28 mouse cellular contexts compared by ENCODE assay signal in genomic region chr5:35306692-35307091, GRCm38 (mm10). TPM values are rescaled to one million over a fixed set of nuclear protein-coding genes. Genes with fewer than 3 reads are reported as not detected.
"Had no signal": no experiment of that assay in that cellular context is flagged by ENCODE, and none has a peak within 500 bp of the region (broad histone marks: within the 10 kb centered on the region; RNA-seq: fewer than 3 reads in every experiment).

No protein-coding gene starts in this region.

- H3K4me1 ChIP-seq: embryonic facial prominence, embryonic 12.5 days; embryonic facial prominence, embryonic 15.5 days; forebrain, embryonic 12.5 days had no signal

- H3K27ac ChIP-seq: embryonic facial prominence, embryonic 12.5 days; embryonic facial prominence, embryonic 15.5 days; forebrain, embryonic 10.5 days; forebrain, embryonic 12.5 days; forebrain, embryonic 13.5 days; forebrain, embryonic 15.5 days; gastrocnemius, adult 2 months; heart, adult 2 months had no signal

- H3K4me2 ChIP-seq: embryonic facial prominence, embryonic 12.5 days; embryonic facial prominence, embryonic 15.5 days; forebrain, embryonic 12.5 days; forebrain, embryonic 13.5 days; forebrain, embryonic 15.5 days had no signal

- H3K9me3 ChIP-seq: embryonic facial prominence, embryonic 12.5 days; embryonic facial prominence, embryonic 15.5 days; forebrain, embryonic 10.5 days; forebrain, embryonic 12.5 days; forebrain, embryonic 13.5 days; forebrain, embryonic 15.5 days had no signal

- H3K27me3 ChIP-seq: embryonic facial prominence, embryonic 15.5 days; forebrain, embryonic 13.5 days; forebrain, embryonic 15.5 days had no signal

- H3K9ac ChIP-seq: embryonic facial prominence, embryonic 12.5 days; embryonic facial prominence, embryonic 15.5 days; forebrain, embryonic 12.5 days; forebrain, embryonic 13.5 days; forebrain, embryonic 15.5 days; forebrain, postnatal 0 days had no signal

- ATAC-seq: forebrain, embryonic 13.5 days; forebrain, embryonic 14.5 days; forebrain, embryonic 15.5 days; forebrain, embryonic 16.5 days; forebrain, postnatal 0 days had no signal

- DNase-seq: cerebellum, adult 8-10 months; cerebellum, adult 9-10 months; cerebellum, adult 9-11 months; cerebellum, postnatal 10 days; cerebellum, postnatal 14 days; cerebellum, postnatal 25 days; cerebellum, postnatal 36 days; embryo, embryonic 11 days; forebrain, postnatal 0 days; gastrocnemius, adult 2 months; gastrocnemius, postnatal 10 days; gastrocnemius, postnatal 14 days; gastrocnemius, postnatal 25 days; gastrocnemius, postnatal 36 days; heart, adult 11 months; heart, adult 18-20 months; heart, adult 2 months had no signal

- H3K36me3 ChIP-seq: embryonic facial prominence, embryonic 12.5 days; embryonic facial prominence, embryonic 15.5 days; forebrain, embryonic 10.5 days; forebrain, embryonic 12.5 days; forebrain, embryonic 15.5 days had no signal

- H3K4me3 ChIP-seq: embryonic facial prominence, embryonic 12.5 days; embryonic facial prominence, embryonic 15.5 days; erythroblast, embryonic 14.5 days; forebrain, embryonic 10.5 days; forebrain, embryonic 12.5 days; forebrain, embryonic 13.5 days; forebrain, embryonic 15.5 days; gastrocnemius, adult 2 months; heart, adult 2 months had no signal

RNA-seq across cellular contexts. Expression of gene Adra2c, which starts 28.6 kb away (rescaled TPM):
- total RNA-seq: common myeloid progenitor, adult 5-6 weeks; granulocyte monocyte progenitor cell, adult 5-6 weeks had no signal
- polyA plus RNA-seq: erythroblast, embryonic 14.5 days; forebrain, embryonic 10.5 days had no signal
